Mouse (Mus musculus): ENCODE data around the gene Jph4.
A peak's percentile ranks its signal among the peaks of the same experiment; 100 is the strongest.

The Jph4 gene

DNA sequence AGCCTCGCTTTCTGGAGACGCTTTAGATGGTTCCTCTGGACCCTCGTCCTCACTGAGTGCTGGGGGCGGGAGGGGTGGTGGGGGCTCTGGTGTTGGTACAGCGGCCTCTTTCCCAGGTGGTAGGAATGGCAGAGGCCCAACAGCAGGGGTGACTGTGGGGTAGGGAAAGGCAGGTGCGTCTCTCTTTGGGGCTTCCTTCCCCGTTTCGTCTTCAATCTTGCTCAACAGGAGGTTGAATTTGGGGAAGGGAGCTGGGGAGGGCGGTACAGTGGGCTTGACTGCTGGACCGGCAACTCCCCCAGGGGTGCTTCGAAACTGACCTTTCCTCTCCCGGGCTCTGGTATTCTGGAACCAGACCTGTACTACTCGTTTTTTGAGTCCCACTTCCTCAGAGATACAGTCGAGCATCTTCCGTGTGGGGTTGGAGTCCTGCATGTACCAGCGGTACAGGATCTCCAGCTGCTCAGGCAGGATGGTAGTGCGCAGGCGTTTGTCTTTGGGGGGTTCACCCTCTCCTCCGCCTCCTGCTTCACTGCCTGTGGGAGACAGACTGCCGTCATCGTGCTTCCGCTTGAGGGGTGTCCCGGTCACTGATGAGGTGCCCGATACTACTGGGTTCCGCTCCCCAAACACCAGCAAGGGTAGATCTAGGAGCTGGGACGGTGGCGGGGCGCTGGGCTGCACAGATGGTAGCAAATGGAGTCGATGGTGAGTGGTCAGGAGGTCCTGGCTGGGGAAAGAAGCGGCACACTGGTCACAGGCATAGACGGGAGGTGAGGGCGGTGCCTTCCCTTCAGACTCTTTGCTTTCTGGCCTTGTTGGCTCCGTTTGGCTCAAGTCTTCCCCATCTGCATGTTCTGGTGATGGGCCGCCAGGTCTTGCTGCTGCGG, 52.0 kb downstream of the Jph4 start:
- peak; percentile 74 for DNase-seq (ENCODE audit: low read depth, low spot score)

DNA sequence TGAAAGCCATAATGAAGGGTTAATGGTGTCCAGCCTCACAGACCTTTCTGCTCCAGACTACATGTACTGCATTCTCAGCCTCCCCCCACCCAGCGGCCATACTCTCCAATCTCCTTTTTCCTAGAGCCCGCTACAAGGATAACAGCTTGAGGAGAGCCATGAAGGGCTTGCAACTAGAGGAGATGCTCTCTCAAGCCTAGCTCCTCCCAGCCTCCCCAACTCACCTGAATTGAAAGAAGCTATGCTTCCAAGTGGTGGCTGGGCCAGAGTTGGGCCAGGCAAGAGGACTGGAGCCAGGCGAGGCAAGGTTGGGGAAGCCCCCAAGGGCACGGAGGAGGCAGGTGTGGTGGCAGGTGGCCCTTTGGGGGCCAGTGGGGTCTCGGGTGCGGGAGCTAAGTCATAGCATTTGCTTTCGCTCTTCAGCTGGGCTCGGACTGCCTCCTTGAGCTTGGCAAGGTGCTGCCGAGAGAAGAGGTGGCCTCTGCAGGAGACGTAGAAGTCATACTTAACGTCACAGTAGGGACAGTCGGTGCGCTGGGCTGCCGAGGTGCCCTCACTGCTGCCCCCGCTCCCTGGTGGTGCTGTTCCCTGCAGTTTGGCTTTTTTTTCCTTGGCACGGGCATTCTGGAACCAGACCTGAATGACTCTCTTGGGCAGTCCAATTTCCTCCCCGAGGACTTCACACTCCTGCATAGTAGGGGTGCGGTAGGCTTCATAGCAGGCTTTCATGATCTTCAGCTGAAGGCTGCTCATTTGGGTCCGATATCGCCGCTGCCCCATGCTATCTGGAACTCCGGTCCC, 53.0 kb downstream of the Jph4 start:
- DNase-seq (ENCODE audit: low read depth, low spot score), result peak; percentile 69

DNA sequence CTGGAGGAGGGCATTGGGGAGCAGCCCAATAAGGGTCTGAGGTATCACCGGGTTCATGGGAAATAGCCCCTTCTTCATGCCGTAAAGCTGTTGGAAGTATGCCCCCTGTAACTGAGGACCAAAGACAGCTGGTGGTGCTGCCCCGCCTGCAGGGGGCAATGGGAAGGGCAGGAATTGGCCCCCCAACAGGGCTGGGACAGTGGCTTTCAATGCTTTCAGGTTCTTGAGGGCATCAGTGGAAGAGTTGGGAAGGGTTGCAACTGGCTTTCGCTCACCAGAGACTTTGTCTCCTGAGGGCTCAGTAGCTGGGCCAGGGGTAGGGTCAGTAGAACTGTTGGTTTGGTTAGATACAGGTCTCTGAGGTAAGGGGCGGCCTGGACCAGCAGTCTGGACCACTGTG, 53.6 kb downstream of the Jph4 start:
- no peak for DNase-seq (ENCODE audit: low read depth, low spot score)

DNA sequence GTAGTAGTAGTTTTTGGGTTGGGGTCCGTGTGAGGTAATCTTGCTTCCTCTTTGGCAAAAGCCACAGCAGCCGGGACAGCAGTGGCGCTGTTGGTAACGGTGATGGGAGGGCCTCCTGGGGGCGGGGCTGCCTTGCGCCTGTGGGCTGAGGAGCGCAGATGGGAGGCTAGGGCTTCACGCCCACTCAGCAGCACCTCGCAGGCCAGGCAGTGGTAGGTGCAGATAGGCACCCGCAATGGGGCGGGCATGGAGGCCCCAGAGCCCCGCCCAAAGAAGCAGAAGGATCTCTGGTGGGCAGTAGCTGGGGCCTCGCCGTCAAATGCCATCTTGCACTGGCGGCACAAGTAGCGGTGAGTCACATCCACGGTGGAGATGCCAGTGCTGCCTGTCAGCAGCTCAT, 54.1 kb downstream of the Jph4 start:
- DNase-seq (ENCODE audit: low read depth, low spot score), result peak; percentile 90

DNA sequence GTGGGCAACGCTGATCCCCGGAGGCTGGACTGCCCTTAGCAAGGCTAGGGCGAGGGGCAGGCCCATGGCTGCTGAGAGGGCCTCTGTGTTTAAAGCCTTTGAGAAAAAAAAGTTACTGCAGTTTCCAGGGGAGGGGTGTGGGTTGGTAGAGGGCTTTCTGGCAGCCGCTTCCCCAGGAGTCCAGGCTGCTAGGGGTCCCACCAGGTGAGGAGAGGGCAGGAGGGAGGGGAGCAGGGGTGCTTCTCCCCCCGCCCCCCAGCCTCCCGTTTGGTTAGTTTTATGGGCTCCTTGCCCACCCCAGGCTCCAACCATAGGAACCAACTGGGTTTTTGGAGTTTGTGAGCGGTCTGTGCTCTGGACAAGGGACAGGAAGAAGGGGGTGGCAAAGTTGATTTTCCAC, 54.9 kb downstream of the Jph4 start:
- peak; percentile 8 for DNase-seq (ENCODE audit: low read depth, low spot score)

DNA sequence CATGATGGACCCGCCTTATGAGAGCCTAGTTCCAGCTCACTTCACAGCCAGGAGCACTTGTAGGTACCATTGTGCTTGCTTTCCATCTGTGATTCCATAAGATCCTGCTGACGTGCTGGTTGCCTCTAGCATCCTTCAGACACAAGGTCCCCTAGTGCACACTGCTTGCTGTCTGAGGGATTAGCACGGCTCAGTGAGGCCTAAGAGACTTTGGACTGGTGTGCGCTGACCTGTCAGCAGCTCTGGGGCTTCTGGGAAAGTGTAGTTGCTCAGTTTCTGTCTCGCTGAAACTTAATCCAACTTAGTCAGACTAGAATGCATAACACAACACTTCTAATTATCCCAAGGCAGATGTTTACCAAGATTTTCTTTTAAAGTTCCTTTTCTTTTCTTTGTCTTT, 56.8 kb downstream of the Jph4 start:
- peak; percentile 41 for DNase-seq (ENCODE audit: low read depth, low spot score)

DNA sequence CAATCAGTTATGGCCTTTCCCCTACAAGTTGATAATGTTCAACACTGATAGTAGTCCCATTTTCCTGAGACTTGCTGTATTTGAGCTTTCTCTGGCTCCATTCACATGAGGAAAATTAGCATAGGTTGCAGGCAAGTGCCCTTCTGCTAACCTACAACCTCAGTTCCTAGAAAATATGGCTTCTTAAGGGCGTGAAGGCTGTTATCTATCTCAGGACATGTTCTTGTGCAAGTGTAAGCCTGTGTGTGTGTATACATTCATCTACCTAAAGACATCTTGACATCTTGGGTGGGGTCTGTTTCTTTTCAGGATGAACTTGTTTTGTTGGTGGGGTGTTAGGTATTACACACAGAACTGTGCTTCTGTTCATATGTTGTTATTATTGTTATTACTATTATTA, 57.7 kb downstream of the Jph4 start:
- no peak for DNase-seq (ENCODE audit: low read depth, low spot score)
